Mouse (Mus musculus) right cerebral cortex, adult 18-20 months (tissue): ENCODE measurements around the gene Olfr77.

Source experiments
- DNase-seq: peaks from one replicate; pipeline ENCODE4 v3.0.0; 2022; ENCODE audit warnings: mixed read lengths

Gene Olfr77

DNA sequence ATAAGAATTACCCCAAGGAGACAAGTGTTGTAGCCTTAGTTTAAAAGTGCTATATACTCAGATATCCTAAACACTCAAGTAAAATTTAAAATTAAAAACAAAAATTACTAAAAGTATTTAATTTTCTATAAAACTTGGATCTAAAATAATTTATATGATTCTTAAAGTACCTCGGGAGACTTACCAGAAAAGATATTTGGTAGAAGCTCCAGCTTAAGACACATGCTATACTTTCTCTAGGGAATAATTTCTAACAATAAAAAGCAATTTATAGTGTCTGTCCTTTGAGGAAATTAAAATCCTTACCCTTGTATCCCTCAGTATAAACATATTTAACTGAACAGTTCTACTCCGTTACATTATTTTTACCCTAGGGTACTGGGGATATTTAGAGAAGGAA lies at the start of gene Olfr77:
Olfr77 (plus strand) TSS at position 301 of the 400 bp plus-strand sequence.
- DNase-seq: no peak

DNA sequence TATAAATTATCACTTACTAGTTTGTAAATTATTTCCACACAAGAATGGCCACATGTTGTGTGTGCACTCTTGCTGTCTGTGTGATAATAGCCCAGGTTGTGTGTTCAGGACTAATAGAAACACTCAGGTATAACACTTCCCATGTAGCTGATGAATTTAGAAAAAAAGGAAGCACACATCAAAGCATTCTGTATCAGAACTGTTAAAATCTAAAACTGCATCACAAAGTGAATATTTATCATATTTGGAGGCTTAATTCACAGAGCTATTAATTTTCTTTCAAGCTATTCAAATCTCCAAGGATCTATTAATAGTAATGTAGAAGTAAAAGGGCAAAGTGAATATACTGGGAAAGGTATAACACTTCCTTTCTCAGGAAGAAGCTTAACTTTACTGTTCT lies 28.8 kb upstream of the Olfr77 start, which contains the start of gene Olfr862:
Olfr862 (minus strand) TSS at position 101 of the 400 bp plus-strand sequence.
- no peak for DNase-seq

DNA sequence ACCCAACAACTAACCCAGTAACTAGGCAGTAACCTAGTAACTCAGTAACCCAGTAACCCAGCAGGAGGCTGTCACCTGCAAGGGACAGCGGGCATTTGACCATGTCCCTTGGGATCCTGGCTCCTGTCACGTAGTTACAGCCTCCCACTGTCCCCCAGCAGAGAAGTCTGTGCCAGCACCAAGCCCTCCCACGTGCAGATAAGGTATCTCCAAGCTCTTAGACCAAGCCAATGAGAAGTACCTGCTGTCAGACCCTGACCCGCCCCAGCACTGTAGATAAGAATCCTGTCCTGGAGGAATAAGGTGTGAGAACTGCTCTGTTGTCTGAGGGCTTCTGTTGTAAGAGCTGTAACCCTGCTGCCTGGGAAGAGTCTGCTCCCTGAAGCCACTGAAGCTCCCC lies 5.5 kb upstream of the Olfr77 start:
- no peak for DNase-seq
